Mouse (Mus musculus) MN1 (cell line): Measurements from ENCODE around the gene Olfr295.

Experiments
- DNase-seq: peaks from one replicate; pipeline ENCODE4 v3.0.0-alpha.2; 2016; ENCODE audit warnings: low spot score

Olfr295 gene

DNA sequence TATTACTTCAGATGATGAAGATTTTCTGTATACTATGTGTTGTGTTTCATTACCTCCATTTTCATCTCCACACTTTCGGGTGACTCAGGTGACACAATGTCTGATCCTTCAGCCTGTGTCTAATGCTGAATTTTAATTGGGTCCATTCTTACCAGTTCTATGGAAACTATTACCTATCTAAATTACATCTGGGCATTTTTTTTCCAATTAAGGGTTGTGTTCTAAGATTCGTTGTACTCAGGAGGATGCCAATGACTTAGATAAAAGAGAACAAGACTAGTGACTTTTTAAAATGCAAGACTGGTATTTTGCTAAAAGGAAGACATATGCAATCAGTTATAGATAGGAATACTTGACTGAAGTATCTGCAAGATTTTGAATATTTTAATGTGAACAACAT is at the start of gene Olfr295:
TSS of gene Olfr295 (plus strand) at position 301 of the 400 bp plus-strand sequence.
- DNase-seq: no peak

DNA sequence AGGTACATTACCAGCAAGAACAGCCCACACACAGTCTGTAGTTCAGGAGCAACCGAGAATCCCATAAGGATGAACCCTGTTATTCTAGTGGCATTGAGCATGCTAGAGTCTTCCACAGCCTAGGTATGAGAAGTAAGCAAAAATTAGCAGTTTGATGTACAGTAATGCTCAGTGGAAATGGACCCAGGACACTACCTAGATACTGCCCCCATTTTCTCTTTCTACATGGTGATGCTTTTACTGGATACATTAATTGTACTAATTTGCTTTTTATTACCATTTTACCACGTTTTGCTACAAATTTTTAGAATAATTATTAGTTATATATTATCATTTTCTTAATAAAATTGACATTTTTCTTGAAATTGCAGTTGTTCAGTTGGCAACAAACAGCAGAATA is 32.9 kb downstream of the Olfr295 start, which contains the start of gene Olfr294:
TSS of gene Olfr294 (minus strand) at position 101 of the 400 bp plus-strand sequence.
- DNase-seq: no peak
